Mouse (Mus musculus) heart, embryonic 14.5 days (tissue): ENCODE data around the gene Jmjd7. TPM values are rescaled to one million over a fixed set of nuclear protein-coding genes. Genes with fewer than 3 reads are reported as not detected.

Source experiments
- ATAC-seq: fragments of 200-750 bp; cut with Nextera tagmentation; 2 replicates; pipeline ENCODE4 v1.8.0; 2017; ENCODE audit warnings: low read depth, moderate TSS enrichment; ENCODE audit not compliant: insufficient number of reproducible peaks, insufficient read depth, low FRiP score
- H3K27ac ChIP-seq, 2 experiments: fragments of 200-500 bp in 1 of 2; fragments of 300-500 bp in 1 of 2; sonication (generic) in 1 of 2; replicated peaks in 1 of 2; 2 replicates each; pipeline ENCODE4 v1.5.1; 2012 to 2014; ENCODE audit warnings: low read depth in 2 of 2, low read length in 2 of 2, control low read depth in 1 of 2, mild to moderate bottlenecking in 1 of 2, mixed read lengths in 1 of 2; ENCODE audit not compliant: control insufficient read depth in 1 of 2, insufficient read depth in 1 of 2
- H3K27me3 ChIP-seq: fragments of 300-500 bp; sonication (generic); 2 replicates; pipeline ENCODE4 v1.6.1; 2014; ENCODE audit warnings: mild to moderate bottlenecking, low read length, control low read depth; ENCODE audit not compliant: control insufficient read depth, insufficient read depth
- H3K36me3 ChIP-seq: fragments of 300-500 bp; sonication (generic); 2 replicates; pipeline ENCODE4 v1.6.1; 2014; ENCODE audit warnings: mild to moderate bottlenecking, control low read depth, low read length, mixed read lengths; ENCODE audit not compliant: control insufficient read depth, insufficient read depth
- H3K4me1 ChIP-seq, 2 experiments: fragments of 200-500 bp in 1 of 2; fragments of 300-500 bp in 1 of 2; sonication (generic) in 1 of 2; 2 replicates each; pipeline ENCODE4 v1.6.1; 2012 to 2014; ENCODE audit warnings: low read length in 2 of 2, control low read depth in 1 of 2, mixed read lengths in 1 of 2; ENCODE audit not compliant: control insufficient read depth in 2 of 2, insufficient read depth in 2 of 2
- H3K4me2 ChIP-seq: fragments of 300-500 bp; sonication (generic); 2 replicates; pipeline ENCODE4 v1.6.1; 2014; ENCODE audit warnings: mild to moderate bottlenecking, low read length
- H3K4me3 ChIP-seq, 2 experiments: fragments of 200-500 bp in 1 of 2; fragments of 300-500 bp in 1 of 2; sonication (generic) in 1 of 2; 2 replicates each; pipeline ENCODE4 v1.5.1; 2012 to 2014; ENCODE audit warnings: low read length in 2 of 2, mild to moderate bottlenecking in 2 of 2, control low read depth in 1 of 2, low read depth in 1 of 2, moderate library complexity in 1 of 2; ENCODE audit not compliant: control insufficient read depth in 1 of 2, insufficient read depth in 1 of 2
- H3K9ac ChIP-seq: fragments of 300-500 bp; sonication (generic); 2 replicates; pipeline ENCODE4 v1.6.1; 2014; ENCODE audit warnings: mild to moderate bottlenecking, low read length
- H3K9me3 ChIP-seq: fragments of 300-500 bp; sonication (generic); 2 replicates; pipeline ENCODE4 v1.6.1; 2016; ENCODE audit warnings: low read length, control low read depth; ENCODE audit not compliant: control insufficient read depth
- WGBS: fragments of 180-500 bp; shearing (Covaris S2); extraction: QIAGEN DNeasy Blood & Tissue Kit; methylation state at CpG from one replicate; pipeline ENCODE4 v1.1.7; 2014; 5-methylcytosine and 5-hydroxymethylcytosine counted together
- polyA plus RNA-seq: library from polyadenylated mRNA; unstranded; fragments of >200 nt; fragmentation: Nextera tagmentation; extraction: Ambion mirVana; gene quantifications from 2 replicates; pipeline ENCODE4 v1.2.1, GENCODE M21; 2014

Jmjd7 gene
- polyA plus RNA-seq, 1 experiment from 2014 or later: 18.1 TPM

GRCm38 (mm10) chr2:119990881-119991280, 36.4 kb upstream of the Jmjd7 start:
- ATAC-seq: no peak
- Histone ChIP-seq H3K27ac (no peak overlapping the region), H3K27me3 (no peaks in the 10 kb centered on the region), H3K4me3 (no peak overlapping the region), H3K9ac (no peak overlapping the region), H3K9me3 (no peaks in the 10 kb centered on the region), H3K36me3 (0 out of 2 replicates have a peak, but pooled peaks cover 3% of the 10 kb centered on the region), H3K4me2 (no peak overlapping the region), H3K4me1 (peaks cover 10 to 13% of the 10 kb centered on the region in 2 experiments)
- 84% methylated on average over 6 of the region's 6 CpGs for WGBS

GRCm38 (mm10) chr2:119992349-119992748, 34.9 kb upstream of the Jmjd7 start:
- Histone ChIP-seq H3K9ac (no peak overlapping the region), H3K4me1 (peaks cover 12 to 24% of the 10 kb centered on the region in 2 experiments), H3K4me3 (no peak overlapping the region), H3K36me3 (0 out of 2 replicates have a peak, but pooled peaks cover 3% of the 10 kb centered on the region), H3K4me2 (no peak overlapping the region), H3K9me3 (no peaks in the 10 kb centered on the region), H3K27me3 (no peaks in the 10 kb centered on the region), H3K27ac (no peak overlapping the region)
- WGBS: 65% methylated on average over 2 of the region's 2 CpGs
- no peak for ATAC-seq

DNA sequence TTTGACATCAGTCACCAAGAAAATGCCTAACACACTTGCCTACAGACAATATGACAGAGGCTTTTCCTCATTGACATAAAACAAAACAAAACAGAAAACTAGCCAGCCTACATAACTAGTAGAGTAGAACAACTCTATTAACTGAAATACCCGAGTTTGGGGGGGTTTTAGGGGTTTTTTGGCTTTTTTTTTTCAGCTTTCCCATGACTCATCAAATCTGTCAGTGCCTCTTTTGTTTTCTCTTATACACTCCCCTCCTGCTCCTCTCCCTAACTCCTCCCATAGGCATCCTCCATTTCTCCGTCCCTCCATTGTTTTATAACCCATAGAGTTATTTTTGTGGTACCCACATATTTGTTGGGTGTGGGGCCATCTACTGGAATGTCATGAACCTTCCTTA, 33.8 kb upstream of the Jmjd7 start:
- 67% methylated on average over 2 of the region's 2 CpGs for WGBS
- H3K36me3 ChIP-seq: 0 out of 2 replicates have a peak, but pooled peaks cover 3% of the 10 kb centered on the region
- ATAC-seq: no peak

GRCm38 (mm10) chr2:119994839-119995238, 32.4 kb upstream of the Jmjd7 start:
- Histone ChIP-seq H3K4me1 (peaks cover 12 to 30% of the 10 kb centered on the region in 2 experiments), H3K27me3 (no peaks in the 10 kb centered on the region), H3K4me2 (no peak overlapping the region), H3K9ac (no peak overlapping the region; the same call in 1 of the 2 replicates), H3K27ac (peak overlapping the region; percentile 79 to 88; a peak in 3 of 4 replicates), H3K9me3 (no peaks in the 10 kb centered on the region), H3K4me3 (no peak overlapping the region), H3K36me3 (0 out of 2 replicates have a peak, but pooled peaks cover 6% of the 10 kb centered on the region)
- WGBS: 48% methylated on average over 6 of the region's 6 CpGs
- ATAC-seq: no peak

More for the DNA sequence above, 33.8 kb upstream of the Jmjd7 start:
- Histone ChIP-seq H3K4me1 (peaks cover 12 to 30% of the 10 kb centered on the region in 2 experiments), H3K4me2 (no peak overlapping the region), H3K27me3 (no peaks in the 10 kb centered on the region), H3K9ac (no peak overlapping the region), H3K9me3 (no peaks in the 10 kb centered on the region), H3K4me3 (no peak overlapping the region), H3K27ac (no peak overlapping the region)

GRCm38 (mm10) chr2:119995391-119996281, 31.6 kb upstream of the Jmjd7 start:
- peaks cover 13 to 32% of the 10 kb centered on the region in 2 experiments for H3K4me1 ChIP-seq
- H3K4me2 ChIP-seq: no peak overlapping the region
- H3K9me3 ChIP-seq: no peaks in the 10 kb centered on the region
- no peak overlapping the region for H3K4me3 ChIP-seq
- peak; percentile 55 for ATAC-seq
- 0 out of 2 replicates have a peak, but pooled peaks cover 6% of the 10 kb centered on the region for H3K36me3 ChIP-seq
- H3K9ac ChIP-seq: peak overlapping the region; percentile 13; the same call in 1 of the 2 replicates
- H3K27me3 ChIP-seq: no peaks in the 10 kb centered on the region
- 40% methylated on average over 9 of the region's 9 CpGs for WGBS
- H3K27ac ChIP-seq: peak overlapping the region; percentile 79 to 88

GRCm38 (mm10) chr2:119997354-119997753, 29.9 kb upstream of the Jmjd7 start:
- Histone ChIP-seq H3K9me3 (no peaks in the 10 kb centered on the region), H3K4me1 (peaks cover 22 to 40% of the 10 kb centered on the region in 2 experiments), H3K27me3 (no peaks in the 10 kb centered on the region), H3K4me3 (no peak overlapping the region), H3K9ac (no peak overlapping the region), H3K4me2 (no peak overlapping the region), H3K27ac (peak overlapping the region in 1 of 2 experiments; percentile 88; a peak in 1 of 4 replicates), H3K36me3 (0 out of 2 replicates have a peak, but pooled peaks cover 4% of the 10 kb centered on the region)
- no peak for ATAC-seq
- WGBS: 74% methylated on average over 4 of the region's 4 CpGs

DNA sequence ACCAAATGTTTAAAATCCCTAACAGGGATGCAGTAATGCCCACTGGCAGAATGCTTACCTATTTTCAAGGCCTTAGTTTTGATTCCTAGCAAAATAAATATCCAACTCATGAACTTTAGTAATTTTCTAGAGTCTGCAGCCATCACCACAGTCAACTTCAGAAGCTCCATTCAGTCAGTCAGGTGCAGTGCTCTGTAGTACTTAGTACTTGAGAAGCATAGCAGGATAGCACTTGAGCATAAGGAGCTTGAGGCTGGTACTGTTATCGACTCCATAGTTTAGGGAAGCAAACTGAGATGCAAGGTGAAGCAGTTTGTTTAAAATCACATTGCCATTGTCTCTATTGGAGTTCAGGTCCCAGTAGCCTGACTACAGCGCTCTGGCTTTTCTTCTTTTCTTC, 27.6 kb upstream of the Jmjd7 start:
- H3K27me3 ChIP-seq: no peaks in the 10 kb centered on the region
- H3K4me1 ChIP-seq: peaks cover 21 to 39% of the 10 kb centered on the region in 2 experiments
- no peak overlapping the region for H3K4me3 ChIP-seq
- no peak overlapping the region for H3K9ac ChIP-seq
- no peaks in the 10 kb centered on the region for H3K9me3 ChIP-seq
- ATAC-seq: no peak
- no peak overlapping the region for H3K27ac ChIP-seq
- H3K4me2 ChIP-seq: no peak overlapping the region
- H3K36me3 ChIP-seq: 0 out of 2 replicates have a peak, but pooled peaks cover 4% of the 10 kb centered on the region
- WGBS: 87% methylated on average over 2 of the region's 2 CpGs
